39 mouse cellular contexts compared by ENCODE assay signal in genomic region chr9:45008342-45008741, GRCm38 (mm10). TPM values are rescaled to one million over a fixed set of nuclear protein-coding genes. Genes with fewer than 3 reads are reported as not detected.
DNase-seq lines count a peak whose midpoint lies in the region; ATAC-seq and TF ChIP-seq lines count a peak whose summit lies in the region.
"Had no signal": no experiment of that assay in that cellular context is flagged by ENCODE, and none has a peak within 500 bp of the region (broad histone marks: within the 10 kb centered on the region; RNA-seq: fewer than 3 reads in every experiment).

No protein-coding gene starts in this region.

- TF ChIP-seq EP300 in heart, postnatal 0 days (IDR thresholded peaks at IDR 0.05; ENCODE audit: low read depth), result no peak

- no peak overlapping the region for H3K9ac ChIP-seq in heart, postnatal 0 days (replicated peaks; ENCODE audit: low read depth, low read length)
- H3K9ac ChIP-seq: embryonic facial prominence, embryonic 13.5 days; forebrain, postnatal 0 days; heart, embryonic 12.5 days; hindbrain, embryonic 12.5 days; liver, embryonic 15.5 days; lung, embryonic 14.5 days; neural tube, embryonic 12.5 days had no signal

- no peaks in the 10 kb centered on the region for H3K4me1 ChIP-seq in heart, postnatal 0 days (ENCODE audit: control insufficient read depth, insufficient read depth)
- H3K4me1 ChIP-seq in small intestine, adult 2 months (ENCODE audit: control insufficient read depth, insufficient read depth, insufficient read length, low read length), result no peaks in the 10 kb centered on the region
- H3K4me1 ChIP-seq: embryonic facial prominence, embryonic 13.5 days; forebrain, embryonic 10.5 days; heart, embryonic 12.5 days; hindbrain, embryonic 12.5 days; liver, embryonic 15.5 days; neural tube, embryonic 12.5 days had no signal

- intact Hi-C loops in heart, postnatal 14 days (cut with DNase I), result no loop called here

- H3K4me2 ChIP-seq in heart, postnatal 0 days (ENCODE audit: low read depth, low read length), result no peak overlapping the region
- H3K4me2 ChIP-seq: embryonic facial prominence, embryonic 13.5 days; heart, embryonic 12.5 days; hindbrain, embryonic 12.5 days; liver, embryonic 15.5 days; lung, embryonic 14.5 days; neural tube, embryonic 12.5 days had no signal

- ATAC-seq in heart, postnatal 0 days (ENCODE audit: insufficient read depth, low read depth), result no peak
- ATAC-seq: forebrain, postnatal 0 days; hindbrain, postnatal 0 days; intestine, embryonic 16.5 days had no signal

- WGBS in heart, postnatal 0 days, result 74% methylated on average over 4 of the region's 4 CpGs
- WGBS in small intestine, adult 2 months, result 72% methylated on average over 4 of the region's 4 CpGs

- no peak for TF ChIP-seq POLR2A in small intestine, adult 2 months (IDR thresholded peaks at IDR 0.05; ENCODE audit: low read depth, low read length)

- no peaks in the 10 kb centered on the region for H3K9me3 ChIP-seq in heart, postnatal 0 days (replicated peaks; ENCODE audit: control insufficient read depth, low read length)
- H3K9me3 ChIP-seq: embryonic facial prominence, embryonic 13.5 days; forebrain, embryonic 10.5 days; G1E; heart, embryonic 12.5 days; hindbrain, embryonic 12.5 days; liver, embryonic 15.5 days; neural tube, embryonic 12.5 days had no signal

- H3K4me3 ChIP-seq in heart, postnatal 0 days (ENCODE audit: low read depth, low read length), result peak overlapping the region; percentile 16; the same call in 1 of the 2 replicates
- H3K4me3 ChIP-seq in small intestine, adult 2 months (ENCODE audit: low read depth, low read length), result peak overlapping the region; percentile 32
- H3K4me3 ChIP-seq: embryonic facial prominence, embryonic 13.5 days; forebrain, embryonic 10.5 days; heart, embryonic 12.5 days; hindbrain, embryonic 12.5 days; liver, embryonic 15.5 days; neural tube, embryonic 12.5 days had no signal

- no peak for TF ChIP-seq CTCF in heart, postnatal 0 days (IDR thresholded peaks at IDR 0.05; ENCODE audit: low read depth)
- no peak for TF ChIP-seq CTCF in small intestine, adult 2 months (IDR thresholded peaks at IDR 0.05; ENCODE audit: extremely low read depth, insufficient read length, insufficient replicate concordance, low read depth, low read length)

- no peaks in the 10 kb centered on the region for H3K36me3 ChIP-seq in heart, postnatal 0 days (replicated peaks; ENCODE audit: control insufficient read depth, insufficient read depth, low read length)
- no peaks in the 10 kb centered on the region for H3K36me3 ChIP-seq in small intestine, adult 2 months (ENCODE audit: control insufficient read depth, insufficient read depth, low read length)
- H3K36me3 ChIP-seq: embryonic facial prominence, embryonic 13.5 days; forebrain, embryonic 10.5 days; G1E; heart, embryonic 12.5 days; hindbrain, embryonic 12.5 days; liver, embryonic 15.5 days; neural tube, embryonic 12.5 days had no signal

- no peaks in the 10 kb centered on the region for H3K27me3 ChIP-seq in heart, postnatal 0 days (ENCODE audit: control insufficient read depth, insufficient read depth, low read length)
- peaks cover 3% of the 10 kb centered on the region; the same call in 1 of the 2 replicates for H3K27me3 ChIP-seq in small intestine, adult 2 months (ENCODE audit: control insufficient read depth, insufficient read depth, low read length)
- H3K27me3 ChIP-seq: hindbrain, embryonic 12.5 days; neural tube, embryonic 12.5 days had no signal

- H3K27ac ChIP-seq in heart, postnatal 0 days (ENCODE audit: low read depth), result no peak overlapping the region; the same call in 1 of the 2 replicates
- 0 out of 2 replicates have a peak overlapping the region, but pooled peaks have one; percentile 30 for H3K27ac ChIP-seq in small intestine, adult 2 months (ENCODE audit: insufficient read depth, low read depth, low read length)
- H3K27ac ChIP-seq: embryonic facial prominence, embryonic 13.5 days; forebrain, embryonic 10.5 days; hindbrain, embryonic 12.5 days; hindbrain, postnatal 0 days; kidney, postnatal 0 days; liver, embryonic 15.5 days; neural tube, embryonic 12.5 days had no signal

- DNase-seq in heart, postnatal 0 days (ENCODE audit: low spot score), result no peak
- no peak for DNase-seq in heart, postnatal 14 days
- peak; percentile 69 to 71 for DNase-seq in thymus, postnatal 10 days (ENCODE audit: low spot score in 2 of 2)
- DNase-seq in cerebellum, postnatal 4 days (ENCODE audit: low spot score in 2 of 2), result no peak
- DNase-seq in embryo, embryonic 9.5 days (ENCODE audit: extremely low spot score), result no peak
- DNase-seq in cerebellum, adult 11 months, result no peak
- DNase-seq: adrenal gland, postnatal 10 days; B cell, adult 2 months; cerebellum, adult 9-10 months; cerebellum, postnatal 36 days; embryo, embryonic 11 days; forebrain, postnatal 0 days; gastrocnemius, postnatal 25 days; heart, adult 18-20 months; heart, postnatal 36 days; kidney, adult 8-10 months; kidney, postnatal 4 days; layer of hippocampus, postnatal 36 days; liver; lung, embryonic 14.5 days; lung, postnatal 14 days; midbrain, embryonic 14.5 days; right cerebral cortex, adult 18-20 months had no signal

RNA-seq across cellular contexts. Expression of gene Cd3e, which starts 1.1 kb away (rescaled TPM):
- total RNA-seq in heart, postnatal 0 days (2014; rRNA removed; ENCODE audit: low replicate concordance), result 0.27 TPM in 1 of 2 replicates, not detected in the other
- 0.14 TPM in 1 of 2 replicates, not detected in the other for polyA plus RNA-seq in heart, postnatal 0 days (2015; fragmentation: Nextera tagmentation; extraction: Ambion mirVana)
- total RNA-seq in heart, postnatal 14 days (2021), result 10 to 100 TPM in 1 of 2 experiments, 1 to 10 TPM in 1; 1.7 to 14.9 TPM
- polyA plus RNA-seq in small intestine, adult 2 months (2012; rRNA removed), result 12.9 and 13.7 TPM in 2 replicates
- total RNA-seq: forebrain, postnatal 0 days; hindbrain, postnatal 0 days; layer of hippocampus, postnatal 36 days; left cerebral cortex, postnatal 14 days had no signal
- polyA plus RNA-seq: embryonic facial prominence, embryonic 13.5 days; forebrain, embryonic 10.5 days; forebrain, postnatal 0 days; G1E; heart, embryonic 12.5 days; hindbrain, embryonic 12.5 days; limb, embryonic 11.5 days; liver, embryonic 15.5 days; lung, embryonic 14.5 days; midbrain, embryonic 14.5 days; neural tube, embryonic 12.5 days; stomach, embryonic 14.5 days had no signal

RNA-seq across cellular contexts. Expression of gene Cd3d, which starts 26.8 kb away (rescaled TPM):
- 1.9 TPM in 1 of 2 replicates, not detected in the other for total RNA-seq in heart, postnatal 0 days (2014; rRNA removed; ENCODE audit: low replicate concordance)
- not detected in 2 replicates for polyA plus RNA-seq in heart, postnatal 0 days (2015; fragmentation: Nextera tagmentation; extraction: Ambion mirVana)
- total RNA-seq in heart, postnatal 14 days (2021), result 1 to 10 TPM; 4.5 to 9.4 TPM
- 3.3 and 3.8 TPM in 2 replicates for polyA plus RNA-seq in small intestine, adult 2 months (2012; rRNA removed)
- total RNA-seq: forebrain, postnatal 0 days; G1E; gastrocnemius, postnatal 25 days; hindbrain, postnatal 0 days; layer of hippocampus, adult 8-10 months; layer of hippocampus, postnatal 36 days; left cerebral cortex, postnatal 14 days had no signal
- polyA plus RNA-seq: embryonic facial prominence, embryonic 13.5 days; forebrain, embryonic 10.5 days; forebrain, postnatal 0 days; G1E; heart, embryonic 12.5 days; hindbrain, embryonic 12.5 days; intestine, embryonic 16.5 days; limb, embryonic 11.5 days; lung, embryonic 14.5 days; midbrain, embryonic 14.5 days; neural tube, embryonic 12.5 days; stomach, embryonic 14.5 days had no signal

RNA-seq across cellular contexts. Expression of gene Cd3g, which starts 28.1 kb away (rescaled TPM):
- total RNA-seq in heart, postnatal 0 days (2014; rRNA removed; ENCODE audit: low replicate concordance), result 1.2 TPM in 1 of 2 replicates, not detected in the other
- polyA plus RNA-seq in heart, postnatal 0 days (2015; fragmentation: Nextera tagmentation; extraction: Ambion mirVana), result 0.11 TPM in 1 of 2 replicates, not detected in the other
- 10 to 100 TPM in 1 of 2 experiments, under 1 TPM in 1; 0.86 to 11.7 TPM for total RNA-seq in heart, postnatal 14 days (2021)
- 2.8 and 4.0 TPM in 2 replicates for polyA plus RNA-seq in small intestine, adult 2 months (2012; rRNA removed)
- total RNA-seq: forebrain, postnatal 0 days; heart, postnatal 36 days; hindbrain, postnatal 0 days; layer of hippocampus, postnatal 36 days; left cerebral cortex, postnatal 14 days had no signal
- polyA plus RNA-seq: forebrain, embryonic 10.5 days; forebrain, postnatal 0 days; heart, embryonic 12.5 days; hindbrain, embryonic 12.5 days; hindbrain, postnatal 0 days; kidney, postnatal 0 days; midbrain, embryonic 14.5 days; testis, adult 2 months had no signal

RNA-seq across cellular contexts. Expression of gene Mpzl2, which starts 31.3 kb away (rescaled TPM):
- 0.15 and 0.31 TPM in 2 replicates for total RNA-seq in heart, postnatal 0 days (2014; rRNA removed; ENCODE audit: low replicate concordance)
- 0.41 and 0.42 TPM in 2 replicates for polyA plus RNA-seq in heart, postnatal 0 days (2015; fragmentation: Nextera tagmentation; extraction: Ambion mirVana)
- total RNA-seq in heart, postnatal 14 days (2021), result 1 to 10 TPM in 1 of 2 experiments, under 1 TPM in 1; 1.00 to 1.1 TPM
- 5.3 and 8.2 TPM in 2 replicates for polyA plus RNA-seq in small intestine, adult 2 months (2012; rRNA removed)
- polyA plus RNA-seq: G1E had no signal

RNA-seq across cellular contexts. Expression of gene Ube4a, which starts 42.9 kb away (rescaled TPM):
- 10.7 and 16.8 TPM in 2 replicates for total RNA-seq in heart, postnatal 0 days (2014; rRNA removed; ENCODE audit: low replicate concordance)
- polyA plus RNA-seq in heart, postnatal 0 days (2015; fragmentation: Nextera tagmentation; extraction: Ambion mirVana), result 9.8 and 9.9 TPM in 2 replicates
- 10 to 100 TPM; 38.4 to 45.4 TPM for total RNA-seq in heart, postnatal 14 days (2021)
- polyA plus RNA-seq in small intestine, adult 2 months (2012; rRNA removed), result 4.9 and 7.1 TPM in 2 replicates

Comparison
In these comparisons a context has a peak if more than half of its experiments do, and no peak if none do; other contexts are left out.
1. DNase-seq: peak in thymus, postnatal 10 days (2 of 2); none in heart, postnatal 0 days (single experiment), heart, postnatal 14 days (0 of 2), cerebellum, postnatal 4 days (0 of 2), embryo, embryonic 9.5 days (single experiment) and cerebellum, adult 11 months (single experiment).